Mouse (Mus musculus): ENCODE measurements at regions not wholly inside any gene's neighbourhood (a gene's known extent, or its start where the extent isn't known, plus 50 kb on each side); places are given as distances from the start of the nearest gene placed in this dataset.

GRCm38 (mm10) chr4:56657046-56657445 lies 82.8 kb upstream of the Gm26657 start:
- Histone ChIP-seq H3K36me3 (replicated peaks in 1 of 2; ENCODE audit: control insufficient read depth in 1 of 2, insufficient read depth in 1 of 2, low read length in 1 of 2) (no peaks in the 10 kb centered on the region), H3K4me3 (replicated peaks in 1 of 3; ENCODE audit: low read depth in 2 of 3, low read length in 2 of 3, poor library complexity in 1 of 3) (no peak overlapping the region), H3K27me3 (replicated peaks) (no peaks in the 10 kb centered on the region), H3K9ac (ENCODE audit: insufficient read depth, low read depth) (no peak overlapping the region), H3K4me2 (ENCODE audit: insufficient read depth, low read depth, poor library complexity, severe bottlenecking) (no peak overlapping the region), H3K27ac (ENCODE audit: insufficient read depth, low read depth) (no peak overlapping the region), H3K9me3 (replicated peaks; ENCODE audit: low read length) (no peaks in the 10 kb centered on the region), H3K4me1 (ENCODE audit: control insufficient read depth in 1 of 2, insufficient read depth in 2 of 2) (peaks cover 14 to 20% of the 10 kb centered on the region in 2 experiments), H3K79me2 (replicated peaks; ENCODE audit: control insufficient read depth, extremely low read depth, insufficient read depth, poor library complexity, severe bottlenecking) (no peaks in the 10 kb centered on the region)
- TF ChIP-seq GABPA (IDR thresholded peaks at IDR 0.05; ENCODE audit: insufficient replicate concordance, low read depth, low read length) (no peak), MEF2A (IDR thresholded peaks at IDR 0.05; ENCODE audit: borderline replicate concordance, low read depth, low read length) (no peak), ZC3H11A (IDR thresholded peaks at IDR 0.05; ENCODE audit: low read depth, low read length) (no peak), SIN3A (IDR thresholded peaks at IDR 0.05; ENCODE audit: low read length) (no peak), BHLHE40 (IDR thresholded peaks at IDR 0.05; ENCODE audit: low read depth, low read length) (no peak), MXI1 (IDR thresholded peaks at IDR 0.05; ENCODE audit: low read depth, low read length) (no peak), JUN (IDR thresholded peaks at IDR 0.05; ENCODE audit: insufficient read depth, low read depth, low read length) (no peak), POLR2A (IDR thresholded peaks at IDR 0.05; ENCODE audit: low read depth, low read length) (no peak), PAX5 (IDR thresholded peaks at IDR 0.05; ENCODE audit: low read length) (no peak)
- in situ Hi-C loops (cut with MboI; ENCODE audit: low pct_ligation_motif_present, low pct_unique_long_range_greater_than_20kb, low sequenced_read_pairs) (no loop called here), dilution Hi-C loops (cut with MboI; ENCODE audit: extremely low pct_ligation_motif_present, extremely low pct_unique_long_range_greater_than_20kb, low sequenced_read_pairs) (no loop called here)
- no peak for DNase-seq (ENCODE audit: extremely low read depth)

GRCm38 (mm10) chr4:56654327-56654726 lies 85.5 kb upstream of the Gm26657 start:
- H3K27me3 ChIP-seq (replicated peaks): no peaks in the 10 kb centered on the region
- H3K4me3 ChIP-seq (replicated peaks in 1 of 3; ENCODE audit: low read depth in 2 of 3, low read length in 2 of 3, poor library complexity in 1 of 3): no peak overlapping the region
- H3K27ac ChIP-seq (ENCODE audit: insufficient read depth, low read depth): no peak overlapping the region
- in situ Hi-C loops (cut with MboI; ENCODE audit: low pct_ligation_motif_present, low pct_unique_long_range_greater_than_20kb, low sequenced_read_pairs) (no loop called here), dilution Hi-C loops (cut with MboI; ENCODE audit: extremely low pct_ligation_motif_present, extremely low pct_unique_long_range_greater_than_20kb, low sequenced_read_pairs) (no loop called here)
- peak overlapping the region; percentile 19; the same call in 1 of the 2 replicates for H3K4me2 ChIP-seq (ENCODE audit: insufficient read depth, low read depth, poor library complexity, severe bottlenecking)
- no peak overlapping the region for H3K9ac ChIP-seq (ENCODE audit: insufficient read depth, low read depth)
- no peaks in the 10 kb centered on the region for H3K9me3 ChIP-seq (replicated peaks; ENCODE audit: low read length)
- peak; percentile 58 for DNase-seq (ENCODE audit: extremely low read depth)
- peaks cover 26 to 36% of the 10 kb centered on the region in 2 experiments for H3K4me1 ChIP-seq (ENCODE audit: control insufficient read depth in 1 of 2, insufficient read depth in 2 of 2)
- no peaks in the 10 kb centered on the region for H3K36me3 ChIP-seq (replicated peaks in 1 of 2; ENCODE audit: control insufficient read depth in 1 of 2, insufficient read depth in 1 of 2, low read length in 1 of 2)
- H3K79me2 ChIP-seq (replicated peaks; ENCODE audit: control insufficient read depth, extremely low read depth, insufficient read depth, poor library complexity, severe bottlenecking): no peaks in the 10 kb centered on the region
- TF ChIP-seq MAX (IDR thresholded peaks at IDR 0.05; ENCODE audit: low read length) (no peak), MYC (IDR thresholded peaks at IDR 0.05; ENCODE audit: low read depth, low read length) (no peak), BHLHE40 (IDR thresholded peaks at IDR 0.05; ENCODE audit: low read depth, low read length) (no peak), USF1 (IDR thresholded peaks at IDR 0.05; ENCODE audit: low read depth, low read length) (no peak), UBTF (IDR thresholded peaks at IDR 0.05; ENCODE audit: low read depth, low read length) (no peak), POLR2A (IDR thresholded peaks at IDR 0.05; ENCODE audit: low read depth, low read length) (no peak), USF2 (conservative IDR thresholded peaks at IDR 0.05; ENCODE audit: low read depth, low read length) (no peak), SIN3A (IDR thresholded peaks at IDR 0.05; ENCODE audit: low read length) (no peak), NELFE (IDR thresholded peaks at IDR 0.05; ENCODE audit: low read depth, low read length) (no peak), MAZ (IDR thresholded peaks at IDR 0.05; ENCODE audit: low read depth, low read length) (peak; percentile 46; the same call in 1 of the 2 replicates), HCFC1 (IDR thresholded peaks at IDR 0.05; ENCODE audit: low read depth, low read length) (no peak), ETS1 (conservative IDR thresholded peaks at IDR 0.05; ENCODE audit: low read depth, low read length) (peak; percentile 49), MXI1 (IDR thresholded peaks at IDR 0.05; ENCODE audit: low read depth, low read length) (no peak), RAD21 (IDR thresholded peaks at IDR 0.05; ENCODE audit: low read depth, low read length) (no peak), ZC3H11A (IDR thresholded peaks at IDR 0.05; ENCODE audit: low read depth, low read length) (no peak), MAFK (IDR thresholded peaks at IDR 0.05; ENCODE audit: insufficient replicate concordance, low read length) (no peak), ZNF384 (IDR thresholded peaks at IDR 0.05; ENCODE audit: low read depth, low read length) (no peak), ZMIZ1 (IDR thresholded peaks at IDR 0.05; ENCODE audit: low read depth, low read length) (no peak), EP300 (IDR thresholded peaks at IDR 0.05; ENCODE audit: low read length) (peak; percentile 83), GABPA (IDR thresholded peaks at IDR 0.05; ENCODE audit: insufficient replicate concordance, low read depth, low read length) (no peak), E2F4 (IDR thresholded peaks at IDR 0.05; ENCODE audit: insufficient replicate concordance, low read depth, low read length) (no peak), SMC3 (IDR thresholded peaks at IDR 0.05; ENCODE audit: low read depth, low read length) (no peak), CHD2 (IDR thresholded peaks at IDR 0.05; ENCODE audit: low read length) (peak; percentile 86), JUND (conservative IDR thresholded peaks at IDR 0.05; ENCODE audit: low read depth, low read length) (peak; percentile 62; the same call in 1 of the 2 replicates), RCOR1 (conservative IDR thresholded peaks at IDR 0.05; ENCODE audit: low read depth, low read length) (no peak), MEF2A (IDR thresholded peaks at IDR 0.05; ENCODE audit: borderline replicate concordance, low read depth, low read length) (peak; percentile 53; the same call in 1 of the 2 replicates), IRF4 (IDR thresholded peaks at IDR 0.05; ENCODE audit: low read depth, low read length) (peak; percentile 96), TCF12 (IDR thresholded peaks at IDR 0.05; ENCODE audit: low read depth, low read length) (peak; percentile 53; the same call in 1 of the 2 replicates), ZKSCAN1 (IDR thresholded peaks at IDR 0.05; ENCODE audit: borderline replicate concordance, low read depth, low read length) (no peak), CTCF (conservative IDR thresholded peaks at IDR 0.05 in 1 of 2, IDR thresholded peaks at IDR 0.05 in 1 of 2; ENCODE audit: low read depth in 2 of 2, low read length in 2 of 2) (no peak), ELF1 (IDR thresholded peaks at IDR 0.05; ENCODE audit: low read depth, low read length) (no peak)

Data from CH12.LX (cell line).